Mouse (Mus musculus) kidney, adult 2 months (tissue): Measurements from ENCODE around the gene Ankrd40.

Experiments used
- CTCF ChIP-seq: fragments of 200-500 bp; conservative IDR thresholded peaks from 2 replicates; pipeline ENCODE4 v1.5.1; 2011; ENCODE audit warnings: low read depth, mild to moderate bottlenecking, control low read depth, low read length, moderate library complexity, mixed read lengths; ENCODE audit not compliant: insufficient read depth, insufficient read length
- POLR2A ChIP-seq: fragments of 200-500 bp; IDR thresholded peaks from one replicate; pipeline ENCODE4 v1.6.1; 2011; ENCODE audit warnings: low read depth, low read length, control low read depth

DNA sequence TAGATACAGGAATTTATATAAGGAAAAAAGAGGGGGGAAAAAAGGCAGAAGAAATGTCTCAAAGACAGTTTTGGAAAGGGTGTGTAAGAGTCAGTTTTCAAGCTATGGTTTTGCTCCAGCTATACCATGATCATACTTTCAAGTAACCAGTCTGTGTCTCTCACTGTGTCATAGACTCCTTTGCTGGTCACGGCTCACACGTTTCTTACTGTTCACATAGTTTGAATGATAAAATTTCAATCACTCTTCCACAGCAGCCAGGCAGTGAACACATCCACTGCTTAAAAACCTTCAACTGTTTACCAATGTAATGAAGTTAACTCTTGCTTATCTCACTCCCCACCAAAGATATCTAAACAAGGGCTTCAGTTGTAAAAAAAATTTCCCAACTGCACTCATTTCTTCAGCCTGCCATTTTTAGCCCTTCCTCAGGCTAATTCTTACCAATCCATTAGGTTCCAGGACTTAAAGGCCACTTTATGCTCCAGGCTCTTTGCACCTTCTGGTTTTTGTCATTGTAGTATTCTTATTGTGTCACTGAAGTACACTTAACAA lies 13.6 kb upstream of the Ankrd40 start:
- TF ChIP-seq POLR2A: no peak
- TF ChIP-seq CTCF: no peak
